Mouse (Mus musculus): ENCODE data around the gene Lsm14a. TPM values are rescaled to one million over a fixed set of nuclear protein-coding genes. Genes with fewer than 3 reads are reported as not detected.

Lsm14a gene
- polyA plus RNA-seq, 1 experiment from 2014 or later: 31.2 TPM

DNA sequence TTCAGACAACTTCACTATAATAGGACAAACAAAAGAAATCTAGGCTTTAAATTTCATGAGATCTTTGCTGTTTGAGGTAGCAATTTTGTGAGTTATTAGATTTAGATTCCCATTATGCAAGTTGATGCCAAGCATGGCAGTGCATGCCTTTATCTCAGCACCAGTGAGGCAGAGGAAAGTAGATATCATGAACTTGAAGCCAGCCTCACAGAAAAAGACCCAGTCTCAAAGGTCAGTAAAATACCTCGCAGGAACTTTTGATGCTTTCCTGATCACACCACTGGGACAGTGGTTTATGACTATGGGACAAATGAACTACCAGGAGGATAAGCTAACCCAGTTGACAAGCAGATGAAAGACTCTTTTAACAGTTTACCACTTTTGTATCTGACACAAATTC lies 10.3 kb downstream of the Lsm14a start:
- DNase-seq: no peak
- ATAC-seq: no peak
- Histone ChIP-seq H3K9ac (replicated peaks) (no peak overlapping the region), H3K4me3 (ENCODE audit: low read depth, low read length) (no peak overlapping the region), H3K27me3 (ENCODE audit: insufficient read depth, low read length) (no peaks in the 10 kb centered on the region), H3K4me2 (ENCODE audit: low read depth, low read length) (no peak overlapping the region), H3K27ac (ENCODE audit: low read depth) (no peak overlapping the region), H3K9me3 (ENCODE audit: low read length) (no peaks in the 10 kb centered on the region), H3K4me1 (ENCODE audit: insufficient read depth) (peaks cover 30% of the 10 kb centered on the region), H3K36me3 (replicated peaks; ENCODE audit: insufficient read depth, low read length) (no peaks in the 10 kb centered on the region)
- 31% methylated on average over 1 of the region's 1 CpGs for WGBS (ENCODE audit: insufficient replicate concordance)
- TF ChIP-seq EP300 (IDR thresholded peaks at IDR 0.05; ENCODE audit: low read depth) (no peak), CTCF (IDR thresholded peaks at IDR 0.05; ENCODE audit: low read depth) (no peak)

DNA sequence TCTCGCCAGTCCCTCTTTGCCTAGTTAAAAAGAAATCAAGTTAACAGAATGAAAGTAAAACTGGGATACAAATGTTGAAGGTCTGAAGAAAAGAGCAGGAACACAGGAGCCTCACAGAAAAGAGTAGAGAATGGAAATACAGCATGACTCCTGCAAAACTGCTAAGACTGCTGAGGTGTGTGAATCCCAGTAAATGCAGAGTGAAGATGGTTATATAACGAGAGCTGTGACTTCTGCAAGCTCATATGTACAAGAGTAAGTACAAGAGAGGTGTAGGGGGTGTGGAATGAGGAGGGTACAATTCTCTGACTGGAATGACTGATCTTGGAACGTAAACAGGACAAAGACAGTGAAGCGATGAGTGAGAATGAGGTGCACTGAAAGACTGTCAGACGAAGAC lies 11.4 kb downstream of the Lsm14a start:
- 86% methylated on average over 5 of the region's 5 CpGs for WGBS (ENCODE audit: insufficient replicate concordance)
- Histone ChIP-seq H3K36me3 (replicated peaks; ENCODE audit: insufficient read depth, low read length) (no peaks in the 10 kb centered on the region), H3K4me1 (ENCODE audit: insufficient read depth) (peaks cover 20% of the 10 kb centered on the region), H3K4me2 (ENCODE audit: low read depth, low read length) (no peak overlapping the region), H3K4me3 (ENCODE audit: low read depth, low read length) (no peak overlapping the region), H3K27me3 (ENCODE audit: insufficient read depth, low read length) (no peaks in the 10 kb centered on the region), H3K27ac (ENCODE audit: low read depth) (peak overlapping the region; percentile 22; the same call in 1 of the 2 replicates), H3K9ac (replicated peaks) (no peak overlapping the region), H3K9me3 (ENCODE audit: low read length) (no peaks in the 10 kb centered on the region)
- no peak for ATAC-seq
- no peak for TF ChIP-seq EP300 (IDR thresholded peaks at IDR 0.05; ENCODE audit: low read depth)
- TF ChIP-seq CTCF (IDR thresholded peaks at IDR 0.05; ENCODE audit: low read depth): no peak
- DNase-seq: no peak

DNA sequence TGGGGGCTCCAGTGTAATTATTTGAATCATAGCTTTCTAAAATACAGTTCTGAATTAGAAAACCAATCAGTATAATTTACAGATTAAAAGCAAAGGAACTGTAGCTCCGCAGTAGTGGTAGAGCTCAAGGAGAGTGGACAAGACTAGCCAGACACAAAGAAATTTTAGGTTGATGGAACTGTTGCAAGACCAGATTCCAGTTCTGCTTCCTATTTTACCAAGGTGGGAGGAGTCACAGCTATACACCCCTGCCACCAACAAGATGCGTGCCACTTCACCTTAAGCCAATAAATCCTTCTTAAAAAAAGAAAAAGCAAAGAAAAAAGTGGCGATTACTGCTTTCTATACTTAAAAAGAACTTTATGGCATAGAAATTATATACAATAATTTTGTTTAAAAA lies 12.8 kb downstream of the Lsm14a start:
- Histone ChIP-seq H3K9ac (replicated peaks) (no peak overlapping the region), H3K36me3 (replicated peaks; ENCODE audit: insufficient read depth, low read length) (peaks cover under 1% of the 10 kb centered on the region; the same call in 1 of the 2 replicates), H3K9me3 (ENCODE audit: low read length) (no peaks in the 10 kb centered on the region), H3K27me3 (ENCODE audit: insufficient read depth, low read length) (no peaks in the 10 kb centered on the region), H3K27ac (ENCODE audit: low read depth) (no peak overlapping the region), H3K4me3 (ENCODE audit: low read depth, low read length) (no peak overlapping the region), H3K4me1 (ENCODE audit: insufficient read depth) (peaks cover 18% of the 10 kb centered on the region), H3K4me2 (ENCODE audit: low read depth, low read length) (no peak overlapping the region)
- ATAC-seq (no peak), DNase-seq (no peak)
- no peak for TF ChIP-seq EP300 (IDR thresholded peaks at IDR 0.05; ENCODE audit: low read depth)
- no peak for TF ChIP-seq CTCF (IDR thresholded peaks at IDR 0.05; ENCODE audit: low read depth)
- WGBS (ENCODE audit: insufficient replicate concordance): 75% methylated on average over 3 of the region's 3 CpGs

GRCm38 (mm10) chr7:34373906-34374305 lies 19.2 kb downstream of the Lsm14a start:
- no peak overlapping the region for H3K4me3 ChIP-seq (ENCODE audit: low read depth, low read length)
- peaks cover 55% of the 10 kb centered on the region for H3K36me3 ChIP-seq (replicated peaks; ENCODE audit: insufficient read depth, low read length)
- 94% methylated on average over 1 of the region's 1 CpGs for WGBS (ENCODE audit: insufficient replicate concordance)
- ATAC-seq: no peak
- no peaks in the 10 kb centered on the region for H3K9me3 ChIP-seq (ENCODE audit: low read length)
- no peak overlapping the region for H3K27ac ChIP-seq (ENCODE audit: low read depth)
- peaks cover 6% of the 10 kb centered on the region for H3K4me1 ChIP-seq (ENCODE audit: insufficient read depth)
- no peaks in the 10 kb centered on the region for H3K27me3 ChIP-seq (ENCODE audit: insufficient read depth, low read length)
- DNase-seq: no peak
- H3K4me2 ChIP-seq (ENCODE audit: low read depth, low read length): no peak overlapping the region
- H3K9ac ChIP-seq (replicated peaks): no peak overlapping the region
- no peak for TF ChIP-seq EP300 (IDR thresholded peaks at IDR 0.05; ENCODE audit: low read depth)
- TF ChIP-seq CTCF (IDR thresholded peaks at IDR 0.05; ENCODE audit: low read depth): no peak

- no peak for DNase-seq
- 93% methylated on average over 4 of the region's 4 CpGs for WGBS (ENCODE audit: insufficient replicate concordance)
- Histone ChIP-seq H3K27ac (ENCODE audit: low read depth) (no peak overlapping the region), H3K9ac (replicated peaks) (no peak overlapping the region), H3K4me1 (ENCODE audit: insufficient read depth) (no peaks in the 10 kb centered on the region), H3K36me3 (replicated peaks; ENCODE audit: insufficient read depth, low read length) (peaks cover 63% of the 10 kb centered on the region), H3K4me2 (ENCODE audit: low read depth, low read length) (no peak overlapping the region), H3K27me3 (ENCODE audit: insufficient read depth, low read length) (no peaks in the 10 kb centered on the region), H3K9me3 (ENCODE audit: low read length) (no peaks in the 10 kb centered on the region), H3K4me3 (ENCODE audit: low read depth, low read length) (no peak overlapping the region)
- ATAC-seq: no peak
- TF ChIP-seq CTCF (IDR thresholded peaks at IDR 0.05; ENCODE audit: low read depth) (peak; percentile 65), EP300 (IDR thresholded peaks at IDR 0.05; ENCODE audit: low read depth) (no peak)
Measured at GRCm38 (mm10) chr7:34355629-34356028, 37.5 kb downstream of the Lsm14a start.

GRCm38 (mm10) chr7:34351997-34352396 lies 41.1 kb downstream of the Lsm14a start:
- ATAC-seq (no peak), DNase-seq (peak; percentile 17)
- Histone ChIP-seq H3K9ac (replicated peaks) (no peak overlapping the region), H3K4me3 (ENCODE audit: low read depth, low read length) (no peak overlapping the region), H3K4me1 (ENCODE audit: insufficient read depth) (no peaks in the 10 kb centered on the region), H3K9me3 (ENCODE audit: low read length) (no peaks in the 10 kb centered on the region), H3K36me3 (replicated peaks; ENCODE audit: insufficient read depth, low read length) (peaks cover 81% of the 10 kb centered on the region), H3K4me2 (ENCODE audit: low read depth, low read length) (no peak overlapping the region), H3K27ac (ENCODE audit: low read depth) (no peak overlapping the region), H3K27me3 (ENCODE audit: insufficient read depth, low read length) (no peaks in the 10 kb centered on the region)
- TF ChIP-seq CTCF (IDR thresholded peaks at IDR 0.05; ENCODE audit: low read depth) (peak; percentile 53), EP300 (IDR thresholded peaks at IDR 0.05; ENCODE audit: low read depth) (no peak)
- WGBS (ENCODE audit: insufficient replicate concordance): 85% methylated on average over 1 of the region's 1 CpGs

DNA sequence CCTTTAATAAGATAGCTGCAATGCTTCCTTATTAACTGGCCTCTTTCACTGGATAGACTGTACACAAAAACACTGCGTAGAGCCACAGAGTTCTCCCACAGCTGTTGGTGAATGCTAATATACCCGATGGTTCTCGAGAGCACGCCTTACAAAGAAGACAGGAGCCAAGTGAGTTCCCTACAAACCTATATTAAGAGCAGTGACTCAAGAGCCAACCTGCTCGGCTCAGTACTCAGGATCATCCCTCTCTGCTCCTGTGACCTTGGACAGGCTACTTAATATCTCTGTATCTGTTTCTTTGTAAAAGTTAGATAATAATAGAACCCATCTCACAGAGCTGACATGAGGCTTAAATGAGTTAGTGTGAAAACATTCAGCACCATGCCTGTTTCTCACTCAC lies 42.9 kb downstream of the Lsm14a start:
- no peak overlapping the region for H3K4me3 ChIP-seq (ENCODE audit: low read depth, low read length)
- H3K9me3 ChIP-seq (ENCODE audit: low read length): no peaks in the 10 kb centered on the region
- no peak overlapping the region for H3K27ac ChIP-seq (ENCODE audit: low read depth)
- TF ChIP-seq EP300 (IDR thresholded peaks at IDR 0.05; ENCODE audit: low read depth) (no peak), CTCF (IDR thresholded peaks at IDR 0.05; ENCODE audit: low read depth) (no peak)
- no peak for ATAC-seq
- H3K4me2 ChIP-seq (ENCODE audit: low read depth, low read length): no peak overlapping the region
- H3K27me3 ChIP-seq (ENCODE audit: insufficient read depth, low read length): no peaks in the 10 kb centered on the region
- H3K9ac ChIP-seq (replicated peaks): no peak overlapping the region
- 91% methylated on average over 5 of the region's 5 CpGs for WGBS (ENCODE audit: insufficient replicate concordance)
- H3K4me1 ChIP-seq (ENCODE audit: insufficient read depth): no peaks in the 10 kb centered on the region
- peaks cover 89% of the 10 kb centered on the region for H3K36me3 ChIP-seq (replicated peaks; ENCODE audit: insufficient read depth, low read length)
- DNase-seq: no peak

Measured in liver, postnatal 0 days (tissue).